Mouse (Mus musculus) adrenal gland, postnatal 14 days (tissue): Measurements from ENCODE around the gene Lpar5. TPM values are rescaled to one million over a fixed set of nuclear protein-coding genes. Genes with fewer than 3 reads are reported as not detected.

Source experiments
- DNase-seq: peaks from one replicate; pipeline ENCODE4 v3.0.0; 2021; ENCODE audit warnings: mixed read lengths
- total RNA-seq: library from RNA; stranded (reverse); gene quantifications from 2 replicates; pipeline ENCODE4 v1.2.3, GENCODE M21; 2021

Lpar5 gene
- total RNA-seq, 1 experiment from 2014 or later: 0.44 TPM

DNA sequence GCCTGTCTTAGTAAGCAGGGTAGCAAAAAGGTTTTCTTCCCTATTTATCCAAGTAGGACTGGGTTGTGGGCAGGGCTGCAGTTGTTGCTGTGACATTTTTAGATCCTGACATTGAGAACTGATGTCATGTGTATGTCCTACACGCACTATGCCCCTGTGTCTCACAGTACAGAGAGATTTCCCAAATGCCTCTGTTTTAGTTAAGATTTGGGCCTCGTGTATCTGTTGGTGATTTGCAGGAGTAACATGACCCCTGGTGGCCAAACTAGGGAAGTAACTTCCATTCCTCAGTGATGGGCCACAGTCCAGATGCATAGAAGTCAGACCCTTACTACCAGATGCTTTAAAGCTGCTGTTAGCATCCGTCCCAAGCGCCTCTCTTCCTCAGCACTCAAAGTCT is 16.7 kb downstream of the Lpar5 start:
- peak; percentile 75 for DNase-seq

DNA sequence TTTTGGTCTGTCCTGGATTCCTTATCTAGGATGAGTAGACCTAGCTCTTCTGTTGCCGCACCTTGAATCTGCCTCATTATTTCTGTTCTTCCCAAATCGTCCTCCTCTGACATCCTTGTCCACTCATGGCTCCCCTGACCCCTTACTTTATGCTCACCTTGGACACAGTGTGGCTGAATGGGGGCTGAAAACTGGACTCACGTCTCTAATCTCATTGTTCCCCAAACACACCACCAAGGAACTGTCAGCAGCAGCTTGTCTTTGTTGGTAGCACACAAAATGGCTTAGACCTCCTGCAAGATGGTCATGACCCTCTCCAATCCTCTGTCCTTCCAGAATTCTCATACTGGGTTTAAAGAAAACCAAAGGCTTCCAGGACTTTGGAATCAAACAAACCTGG is 20.2 kb downstream of the Lpar5 start:
- DNase-seq: no peak

DNA sequence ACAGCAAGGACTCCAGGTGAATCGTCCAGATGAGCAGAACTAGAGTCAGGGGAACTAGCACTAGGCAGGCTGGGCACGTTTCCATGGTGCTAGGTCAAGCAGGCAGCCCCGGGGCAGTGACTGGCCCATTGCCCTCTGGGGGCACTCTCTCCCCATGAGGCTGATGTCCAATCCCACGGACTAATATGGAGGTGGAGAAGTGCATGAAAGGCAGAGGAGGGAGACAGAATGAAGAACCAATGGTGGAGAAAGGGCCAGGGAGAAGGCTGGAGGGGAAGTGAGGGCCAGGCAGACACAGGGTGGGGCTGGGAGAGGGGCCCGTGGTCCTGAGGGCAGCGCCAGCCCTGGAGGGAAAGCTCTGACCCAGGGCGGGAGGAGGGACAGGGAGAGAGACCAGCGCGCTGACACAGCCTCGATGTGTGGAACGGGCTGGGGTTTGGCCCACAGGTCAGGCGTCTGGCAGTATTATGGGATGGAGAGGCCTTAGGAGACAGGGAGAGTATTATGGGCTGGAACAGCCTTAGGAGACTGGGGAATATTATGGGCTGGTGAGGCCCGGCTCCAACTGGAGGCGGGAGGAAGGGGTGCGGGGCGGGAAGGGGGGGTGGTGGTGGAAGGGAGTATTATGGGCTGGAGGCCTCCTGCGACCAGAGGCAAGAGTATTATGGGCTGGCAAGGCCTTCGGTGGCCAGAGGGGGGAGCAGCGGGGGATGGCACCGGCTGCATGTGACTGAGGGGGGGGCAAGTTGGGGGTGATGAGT is 21.0 kb downstream of the Lpar5 start:
- DNase-seq: peak; percentile 91

DNA sequence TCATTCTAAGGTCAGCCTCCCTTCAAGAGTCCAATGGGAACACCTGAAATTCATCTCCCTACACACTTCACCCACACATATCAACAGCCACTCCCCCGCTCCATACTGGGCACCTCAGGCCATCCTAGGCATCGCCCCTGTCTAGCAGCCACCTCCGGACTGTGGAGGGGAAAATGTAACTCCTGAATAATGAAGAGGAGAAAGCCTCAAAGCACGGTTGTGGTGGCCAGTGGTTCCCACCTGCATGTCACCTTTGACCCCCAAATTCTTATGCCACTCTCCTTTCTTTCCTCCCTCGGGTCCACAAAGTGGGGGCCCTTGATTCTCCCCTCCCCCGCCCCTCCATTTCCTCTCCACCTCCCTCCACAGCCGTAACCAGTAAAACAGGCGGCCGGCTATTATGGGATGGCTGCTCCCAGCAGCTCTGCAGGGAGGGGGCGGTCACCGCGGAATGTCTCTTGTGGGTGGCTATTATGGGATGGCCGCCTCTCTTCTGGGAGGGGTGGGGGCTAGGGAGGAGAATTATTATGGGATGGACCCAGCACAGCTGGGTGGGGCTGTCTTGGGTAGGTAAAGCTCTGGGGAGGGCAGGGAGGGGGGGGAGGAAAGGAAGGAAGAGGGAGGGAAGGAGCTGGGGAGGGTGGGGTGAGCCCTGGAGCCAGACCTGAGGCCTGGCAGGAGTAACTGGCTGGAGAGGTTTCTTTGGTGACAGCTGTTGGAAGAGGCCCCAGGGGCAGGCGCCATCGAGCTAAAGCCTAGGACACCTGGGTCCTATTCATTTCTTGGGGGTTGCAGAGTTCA is 22.0 kb downstream of the Lpar5 start:
- peak; percentile 91 for DNase-seq

DNA sequence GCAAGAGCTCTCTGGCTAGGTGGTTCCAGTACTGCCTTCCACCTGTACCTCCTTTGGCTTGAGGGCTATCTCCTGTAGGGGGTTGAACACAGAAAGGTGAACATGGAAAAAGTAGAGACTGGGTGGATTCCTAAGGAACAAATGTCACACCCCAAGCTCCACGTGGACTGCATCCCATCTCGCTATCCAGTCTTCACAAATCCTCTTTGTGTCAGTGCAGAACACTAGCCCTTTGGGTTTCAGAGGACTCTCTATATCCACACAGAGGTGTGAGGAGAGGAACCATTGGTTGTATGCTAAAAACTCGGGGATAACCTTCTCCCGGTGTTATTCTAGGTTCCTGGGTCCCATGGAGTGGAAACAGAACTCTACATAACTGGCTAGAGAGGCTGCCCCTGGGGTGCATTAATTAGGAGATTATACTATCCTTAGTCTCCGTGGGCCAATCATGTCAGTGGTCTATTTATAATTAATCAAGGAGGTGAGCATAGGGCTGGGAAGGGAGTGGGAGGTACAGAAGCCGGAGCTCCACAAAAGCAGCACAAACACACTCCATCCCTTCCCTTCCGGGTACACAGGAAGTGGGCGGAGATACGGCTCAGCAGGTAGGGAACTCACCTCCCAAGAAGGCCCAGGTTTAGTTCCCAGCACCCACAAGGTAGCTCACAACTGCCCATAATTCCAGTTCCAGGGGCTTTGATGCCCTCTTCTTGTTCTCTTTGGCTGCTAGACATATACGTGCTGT is 22.8 kb downstream of the Lpar5 start:
- DNase-seq: no peak

DNA sequence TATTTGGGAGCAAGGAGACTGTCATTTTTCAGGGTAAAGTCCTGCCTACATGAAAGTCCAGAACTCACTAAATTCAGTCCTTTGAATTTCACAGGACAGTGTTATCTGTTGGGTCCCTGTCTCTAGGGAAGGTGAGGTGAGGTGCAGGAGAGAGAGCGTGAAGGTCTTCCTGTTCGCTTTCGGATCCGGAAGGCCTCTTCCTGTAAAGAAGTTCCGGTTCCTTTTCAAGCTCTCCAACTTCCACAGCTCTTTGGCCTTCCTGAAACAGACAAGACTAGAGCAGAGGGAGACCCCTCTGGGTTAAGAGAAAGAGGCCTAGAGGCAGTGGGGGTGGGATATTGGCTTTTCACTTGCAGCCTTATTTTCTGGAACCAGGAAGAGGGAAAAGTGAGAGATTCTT is 24.7 kb downstream of the Lpar5 start:
- DNase-seq: no peak

DNA sequence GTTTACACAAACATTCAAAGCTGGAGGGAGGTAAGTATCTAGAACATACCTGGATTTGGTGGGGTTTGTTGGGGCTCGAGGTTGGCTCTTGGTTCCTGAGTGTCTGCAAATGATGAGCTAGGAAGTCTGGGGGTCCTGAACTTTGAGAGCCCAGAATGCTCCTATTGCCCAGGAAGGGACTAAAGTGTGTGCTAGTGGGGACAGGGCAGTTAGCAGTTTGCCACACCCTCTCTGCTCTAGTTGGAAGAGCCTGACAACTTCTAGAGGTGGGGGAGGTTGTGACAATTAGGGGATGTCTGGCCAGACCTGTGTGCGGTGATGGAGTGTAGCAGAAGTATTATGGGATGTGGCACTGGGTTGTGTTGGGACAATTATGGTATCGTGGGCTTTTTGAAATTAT is 27.1 kb downstream of the Lpar5 start:
- DNase-seq: no peak

DNA sequence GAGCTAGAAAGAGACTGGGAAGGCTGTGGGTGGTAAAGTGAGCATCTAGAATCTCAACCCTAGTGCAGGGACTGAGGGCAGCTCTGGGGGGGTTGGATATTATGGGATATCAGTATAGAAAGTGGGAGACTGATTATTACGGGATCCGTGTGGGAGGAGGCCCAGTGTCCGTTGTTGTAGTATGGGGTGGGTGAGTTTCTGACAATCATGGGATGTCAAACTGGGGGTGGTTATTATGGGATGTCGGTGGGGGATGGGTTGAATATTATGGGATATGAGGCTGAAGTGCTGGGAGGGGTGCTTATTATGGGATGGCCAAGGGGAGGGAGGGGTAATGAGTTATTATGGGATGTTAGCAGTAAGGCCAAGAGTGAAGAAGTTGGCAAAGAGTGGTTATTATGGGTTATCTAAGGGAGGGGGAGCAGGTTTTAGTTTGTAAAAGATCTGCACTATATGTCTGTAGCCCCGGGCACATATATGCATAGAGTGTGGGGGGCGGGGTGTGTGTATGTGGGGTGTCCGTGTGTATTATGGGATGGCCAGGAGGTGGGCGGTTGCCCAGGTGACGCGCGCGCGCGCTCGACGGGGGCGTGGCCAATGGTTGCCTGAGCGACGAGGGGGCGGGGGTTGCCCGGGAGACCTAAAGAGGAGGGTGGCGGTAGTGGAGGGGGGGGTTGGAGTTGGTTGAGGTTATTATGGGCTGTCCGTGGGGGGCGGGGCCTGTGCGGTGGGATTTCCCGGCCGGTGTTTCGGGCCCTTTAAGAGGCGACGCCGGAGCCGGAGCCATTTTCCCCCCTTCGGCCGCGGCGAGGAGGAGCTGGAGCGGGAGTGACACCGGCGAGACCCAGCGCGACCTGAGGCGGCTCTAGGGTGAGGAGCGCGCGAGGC is 27.9 kb downstream of the Lpar5 start, which contains the start of gene Chd4:
Gene Chd4 (plus strand): TSS at position 591 of the 888 bp plus-strand sequence.
- peak; percentile 98 for DNase-seq

DNA sequence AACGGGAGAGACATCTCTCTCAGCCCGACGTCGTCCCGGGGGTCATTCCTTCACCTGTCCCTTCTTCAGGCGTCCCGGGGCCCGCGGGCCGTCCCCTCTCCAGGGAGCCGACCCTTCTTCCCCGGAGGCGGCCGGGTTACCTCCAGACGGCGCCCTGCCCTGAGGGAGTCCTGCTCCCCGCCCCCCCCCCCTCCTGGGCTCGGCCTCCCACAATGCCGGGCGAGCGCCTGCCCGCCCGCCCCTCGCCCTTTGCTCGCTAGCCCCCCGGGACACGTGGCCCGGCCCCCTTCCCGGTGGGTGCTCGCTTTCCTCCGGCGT is 28.5 kb downstream of the Lpar5 start:
- no peak for DNase-seq

DNA sequence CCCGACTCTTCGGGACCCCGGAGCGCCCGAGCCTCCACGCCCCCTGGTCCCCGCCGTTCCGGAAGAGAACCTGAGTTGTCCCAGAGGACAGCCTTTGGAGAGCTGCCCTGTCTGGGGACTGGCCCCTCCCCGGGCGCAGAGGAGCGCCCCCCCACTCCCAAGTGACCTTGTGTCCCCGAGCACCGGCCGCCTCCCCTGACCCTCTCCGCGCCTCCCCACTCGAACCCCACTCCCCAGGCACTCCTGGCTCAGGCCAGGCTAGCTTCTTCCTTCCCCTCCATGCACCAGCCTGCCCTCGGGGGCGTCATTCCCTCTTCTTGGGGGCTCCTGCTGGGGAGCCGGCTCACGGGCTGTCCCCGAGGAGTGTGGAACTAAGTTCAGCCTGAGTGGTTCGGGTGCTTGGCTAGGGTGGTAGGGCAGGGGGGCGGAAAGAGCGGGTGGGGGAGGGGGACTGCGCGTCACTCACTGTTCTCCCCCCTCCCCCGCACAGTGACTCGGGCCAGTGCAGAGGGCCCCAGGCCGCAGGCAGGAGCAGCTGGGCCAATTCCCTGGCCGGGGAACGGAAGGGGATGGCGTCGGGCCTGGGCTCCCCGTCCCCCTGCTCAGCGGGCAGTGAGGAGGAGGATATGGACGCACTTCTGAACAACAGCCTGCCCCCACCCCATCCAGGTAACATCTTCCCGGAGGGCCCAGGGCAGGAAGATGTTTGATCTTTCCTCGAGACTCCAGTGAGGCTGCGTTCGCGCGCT is 29.1 kb downstream of the Lpar5 start:
- peak; percentile 88 for DNase-seq

DNA sequence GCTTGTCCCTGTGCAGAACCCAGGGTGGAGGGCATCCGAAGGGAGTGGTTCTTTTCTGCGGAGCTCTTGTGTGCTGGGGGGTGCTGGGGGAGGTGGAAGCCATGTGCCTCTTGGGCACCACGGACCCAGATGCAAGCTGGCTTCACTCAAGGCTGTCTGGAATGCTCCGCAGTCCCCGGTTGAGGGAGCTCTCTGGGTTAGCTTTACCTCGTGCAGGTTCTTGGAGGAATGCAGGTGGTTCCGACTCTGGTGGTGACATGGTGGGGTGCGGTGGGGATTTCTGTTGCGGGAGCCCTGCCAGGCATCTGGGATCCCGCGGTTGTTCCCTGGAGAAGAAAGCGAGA is 29.6 kb downstream of the Lpar5 start:
- DNase-seq: no peak

DNA sequence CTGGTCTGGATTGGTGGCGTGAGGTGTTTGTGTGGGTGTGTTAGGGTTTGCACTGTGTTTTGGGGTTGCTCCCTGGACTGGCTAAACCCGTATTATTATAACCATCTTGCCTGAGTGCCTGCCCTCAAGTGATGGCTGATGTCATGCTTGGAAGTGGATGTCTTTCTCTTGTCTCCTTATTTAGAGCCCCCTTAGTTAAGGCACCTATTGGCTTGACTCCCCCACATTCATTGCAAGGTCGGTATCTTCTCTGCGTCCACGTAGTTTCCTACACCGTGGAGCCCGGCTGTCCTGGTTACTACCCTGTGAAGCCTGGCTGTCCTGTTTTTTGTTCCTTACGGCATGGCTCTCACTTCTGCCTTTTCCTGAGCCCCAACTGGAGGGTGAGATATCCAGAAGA is 30.2 kb downstream of the Lpar5 start:
- no peak for DNase-seq

DNA sequence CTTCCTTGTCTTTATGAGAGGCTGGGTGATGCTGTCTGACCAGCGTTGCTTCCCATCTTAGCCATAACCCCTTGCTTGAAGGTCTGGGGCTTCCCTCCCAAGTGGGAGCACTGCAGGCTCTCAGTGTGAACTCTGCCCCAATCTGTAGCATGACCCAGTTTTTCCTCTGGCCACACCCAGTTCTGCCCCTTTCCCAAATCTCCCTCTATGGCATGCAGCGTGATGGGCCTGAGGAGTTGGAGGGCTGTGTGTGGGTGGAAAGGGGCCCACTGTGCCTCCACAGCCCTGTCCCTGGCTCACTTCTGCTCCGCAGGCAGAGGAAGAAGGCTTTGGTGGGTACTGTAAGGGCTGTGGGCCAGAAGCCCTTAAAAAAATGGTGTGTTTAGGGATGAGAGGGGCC is 30.8 kb downstream of the Lpar5 start:
- no peak for DNase-seq

DNA sequence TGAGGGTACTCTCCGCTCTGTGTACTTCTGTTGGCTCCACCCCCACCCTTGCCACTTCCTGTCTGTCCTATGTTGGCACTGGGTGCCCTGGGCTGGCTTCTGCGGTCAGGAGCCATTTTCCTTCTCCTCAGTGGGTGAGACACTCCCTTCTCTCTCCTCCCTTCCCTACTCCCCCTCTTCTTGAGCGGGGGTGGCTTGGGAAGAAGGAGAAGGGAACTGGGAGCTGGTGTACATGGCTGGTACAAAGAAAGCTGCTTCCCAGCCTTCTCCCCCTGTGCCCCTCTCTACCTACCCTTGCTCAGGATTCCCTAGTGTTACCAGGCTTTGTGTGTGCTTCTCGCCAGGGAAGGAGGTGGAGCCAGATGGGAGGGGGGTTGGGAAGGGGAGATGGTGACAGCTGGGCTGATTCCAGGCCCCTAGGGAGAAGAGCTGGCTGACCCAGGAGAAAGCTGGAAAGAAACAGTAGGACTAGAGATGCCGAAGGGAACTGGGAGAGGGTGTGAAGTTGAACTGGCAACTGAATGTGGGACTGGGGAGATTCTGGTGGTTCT is 31.8 kb downstream of the Lpar5 start:
- DNase-seq: peak; percentile 65

DNA sequence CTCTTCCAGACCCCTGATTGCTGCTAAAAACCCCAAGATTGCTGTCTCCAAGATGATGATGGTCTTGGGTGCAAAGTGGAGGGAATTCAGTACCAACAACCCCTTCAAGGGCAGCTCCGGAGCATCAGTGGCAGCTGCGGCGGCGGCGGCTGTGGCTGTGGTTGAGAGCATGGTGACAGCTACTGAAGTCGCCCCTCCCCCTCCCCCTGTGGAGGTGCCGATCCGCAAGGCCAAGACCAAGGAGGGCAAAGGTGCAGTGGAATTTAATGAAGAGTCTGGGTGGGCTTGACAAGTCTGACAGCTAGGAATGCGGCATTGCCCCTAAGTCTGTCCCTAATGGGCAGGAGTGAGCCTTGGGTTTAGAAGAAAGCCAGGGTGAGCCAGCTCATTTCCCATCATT is 33.7 kb downstream of the Lpar5 start:
- DNase-seq: no peak

DNA sequence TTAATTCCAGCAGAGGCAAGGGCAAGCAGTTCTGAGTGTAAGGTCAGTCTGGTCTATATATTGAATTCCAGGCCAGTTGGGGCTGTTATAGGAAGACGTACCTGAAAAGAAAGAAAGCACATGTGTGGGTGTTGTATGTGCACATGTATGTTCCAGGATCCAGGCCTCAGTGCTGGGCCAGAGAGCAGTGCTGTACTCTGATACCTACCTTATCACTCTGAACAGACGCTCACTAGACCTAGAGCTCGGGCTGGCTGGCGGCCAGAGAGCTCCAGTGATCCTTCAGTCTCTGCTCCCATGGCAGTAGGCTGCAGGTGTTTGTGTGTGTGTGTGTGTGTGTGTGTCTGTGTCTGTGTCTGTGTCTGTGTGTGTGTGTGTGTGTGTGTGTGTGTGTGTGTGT is 36.5 kb downstream of the Lpar5 start:
- no peak for DNase-seq

DNA sequence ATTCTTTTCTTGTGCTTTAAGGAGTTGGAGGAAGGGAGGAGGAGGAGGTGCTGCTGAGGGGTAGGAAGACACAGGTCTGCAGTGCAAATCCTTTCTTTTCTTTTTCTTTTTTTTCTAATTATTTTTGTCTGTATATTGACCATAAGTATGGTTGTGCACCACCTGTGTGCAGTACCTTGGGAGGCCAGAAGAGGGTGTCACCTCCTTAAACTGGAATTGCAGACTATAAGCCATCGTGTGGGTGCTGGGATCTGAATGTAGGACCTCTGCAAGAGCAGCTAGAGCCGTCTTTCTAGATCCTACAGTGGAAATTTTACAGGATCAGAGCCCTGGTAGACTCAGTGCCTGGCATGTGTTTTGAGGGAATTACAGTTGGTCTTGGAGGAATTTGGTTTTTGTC is 40.0 kb downstream of the Lpar5 start:
- no peak for DNase-seq

DNA sequence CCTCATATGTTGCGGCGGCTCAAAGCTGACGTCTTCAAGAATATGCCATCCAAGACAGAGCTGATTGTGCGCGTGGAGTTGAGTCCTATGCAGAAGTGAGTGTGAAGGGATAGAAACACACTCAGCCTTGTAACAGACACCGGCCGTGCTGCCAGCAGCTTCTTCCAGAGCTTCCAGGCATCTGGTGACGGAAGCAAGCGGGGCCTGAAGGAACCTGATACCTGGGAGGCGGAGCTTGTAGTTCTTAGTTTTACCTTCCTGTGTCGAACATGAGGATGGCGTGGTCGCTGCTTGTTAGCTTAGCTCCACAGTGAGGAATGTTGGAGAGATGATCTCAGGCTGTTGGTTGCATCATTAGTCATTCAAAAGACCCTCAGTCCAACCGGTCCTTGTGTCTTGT is 41.7 kb downstream of the Lpar5 start:
- no peak for DNase-seq

DNA sequence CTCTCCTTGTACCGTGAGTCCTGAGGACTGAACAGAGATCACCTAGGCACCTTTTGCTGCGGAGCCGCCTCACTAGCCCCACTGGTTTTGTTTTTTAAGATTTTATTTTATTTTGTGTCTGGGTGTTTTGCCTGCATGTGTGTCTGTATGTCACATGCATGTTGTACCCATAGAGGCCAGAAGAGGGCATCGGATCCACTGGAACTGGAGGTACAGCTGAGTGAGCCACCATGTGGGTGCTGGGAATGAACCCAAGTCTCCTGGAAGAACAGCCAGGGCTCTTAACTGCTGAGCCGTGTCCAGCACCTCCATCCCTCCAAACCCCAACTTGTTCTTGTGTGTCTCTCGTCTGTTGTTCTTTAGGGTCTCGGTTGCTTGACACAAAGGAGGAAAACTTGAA is 43.2 kb downstream of the Lpar5 start:
- DNase-seq: peak; percentile 68

DNA sequence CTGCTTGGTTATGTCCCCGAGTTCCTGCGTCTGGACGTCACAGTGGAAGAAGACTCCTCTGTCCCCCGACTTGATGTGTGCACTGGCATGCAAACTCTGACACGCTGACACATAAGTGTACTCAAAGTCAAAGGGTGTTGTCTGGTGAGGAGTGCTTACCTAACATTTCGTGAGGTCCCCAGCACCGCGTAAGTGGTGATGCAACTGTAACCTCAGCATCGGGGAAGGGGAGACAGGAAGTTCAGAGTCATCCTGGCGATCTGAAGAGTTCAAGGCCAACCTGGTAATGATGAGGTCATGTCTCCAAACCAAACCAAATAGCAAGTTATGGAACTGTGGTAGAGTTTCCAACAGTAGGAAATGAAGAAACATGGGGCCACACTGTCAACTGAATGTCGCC is 44.8 kb downstream of the Lpar5 start:
- DNase-seq: no peak

DNA sequence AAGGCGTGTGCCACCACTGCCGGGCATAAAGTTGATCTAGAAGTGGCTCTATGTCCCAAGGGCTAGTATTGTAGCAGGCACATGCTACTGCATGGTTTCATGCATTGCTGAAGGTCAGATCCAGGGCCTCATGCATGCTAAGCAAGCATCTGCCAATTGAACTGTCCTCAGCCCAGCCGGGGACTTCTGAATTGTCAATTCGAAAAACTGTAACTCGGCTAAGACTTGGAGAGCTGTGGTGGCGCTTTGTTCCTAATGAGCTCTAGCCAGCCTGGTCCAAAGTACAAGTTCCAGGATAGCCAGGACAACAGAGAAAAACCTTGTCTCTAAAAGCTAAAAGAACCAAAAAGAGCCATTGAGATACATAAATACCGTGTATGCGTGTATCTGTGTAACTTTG is 51.7 kb downstream of the Lpar5 start:
- DNase-seq: no peak
